Mouse (Mus musculus) heart, embryonic 15.5 days (tissue): ENCODE measurements at regions not wholly inside any gene's neighbourhood (a gene's known extent, or its start where the extent isn't known, plus 50 kb on each side); places are given as distances from the start of the nearest gene placed in this dataset.

Experiments used
- ATAC-seq: fragments of 200-750 bp; cut with Nextera tagmentation; replicated peaks from 2 replicates; pipeline ENCODE4 v1.8.0; 2017; ENCODE audit warnings: low read depth, moderate TSS enrichment; ENCODE audit not compliant: insufficient number of reproducible peaks, insufficient read depth, low FRiP score
- H3K27ac ChIP-seq: fragments of 300-500 bp; sonication (generic); 2 replicates; pipeline ENCODE4 v1.5.1; 2015; ENCODE audit warnings: mild to moderate bottlenecking, inconsistent platforms
- H3K27me3 ChIP-seq: fragments of 300-500 bp; sonication (generic); 2 replicates; pipeline ENCODE4 v1.6.1; 2015; ENCODE audit warnings: inconsistent platforms
- H3K36me3 ChIP-seq: fragments of 300-500 bp; sonication (generic); 2 replicates; pipeline ENCODE4 v1.6.1; 2015; ENCODE audit warnings: mild to moderate bottlenecking, inconsistent platforms
- H3K4me1 ChIP-seq: fragments of 300-500 bp; sonication (generic); replicated peaks from 2 replicates; pipeline ENCODE4 v1.6.1; 2015; ENCODE audit warnings: inconsistent platforms
- H3K4me2 ChIP-seq: fragments of 300-500 bp; sonication (generic); 2 replicates; pipeline ENCODE4 v1.6.1; 2015; ENCODE audit warnings: inconsistent platforms, mild to moderate bottlenecking, moderate library complexity
- H3K4me3 ChIP-seq: fragments of 300-500 bp; sonication (generic); 2 replicates; pipeline ENCODE4 v1.5.1; 2015; ENCODE audit warnings: mild to moderate bottlenecking, inconsistent platforms
- H3K9ac ChIP-seq: fragments of 300-500 bp; sonication (generic); 2 replicates; pipeline ENCODE4 v1.6.1; 2015; ENCODE audit warnings: mild to moderate bottlenecking, inconsistent platforms
- H3K9me3 ChIP-seq: fragments of 300-500 bp; sonication (generic); replicated peaks from 2 replicates; pipeline ENCODE4 v1.6.1; 2016; ENCODE audit warnings: inconsistent platforms
- WGBS: fragments of 180-500 bp; shearing (Covaris S2); methylation state at CpG from one replicate; pipeline ENCODE4 v1.1.7; 2015; ENCODE audit warnings: mixed read lengths; 5-methylcytosine and 5-hydroxymethylcytosine counted together

DNA sequence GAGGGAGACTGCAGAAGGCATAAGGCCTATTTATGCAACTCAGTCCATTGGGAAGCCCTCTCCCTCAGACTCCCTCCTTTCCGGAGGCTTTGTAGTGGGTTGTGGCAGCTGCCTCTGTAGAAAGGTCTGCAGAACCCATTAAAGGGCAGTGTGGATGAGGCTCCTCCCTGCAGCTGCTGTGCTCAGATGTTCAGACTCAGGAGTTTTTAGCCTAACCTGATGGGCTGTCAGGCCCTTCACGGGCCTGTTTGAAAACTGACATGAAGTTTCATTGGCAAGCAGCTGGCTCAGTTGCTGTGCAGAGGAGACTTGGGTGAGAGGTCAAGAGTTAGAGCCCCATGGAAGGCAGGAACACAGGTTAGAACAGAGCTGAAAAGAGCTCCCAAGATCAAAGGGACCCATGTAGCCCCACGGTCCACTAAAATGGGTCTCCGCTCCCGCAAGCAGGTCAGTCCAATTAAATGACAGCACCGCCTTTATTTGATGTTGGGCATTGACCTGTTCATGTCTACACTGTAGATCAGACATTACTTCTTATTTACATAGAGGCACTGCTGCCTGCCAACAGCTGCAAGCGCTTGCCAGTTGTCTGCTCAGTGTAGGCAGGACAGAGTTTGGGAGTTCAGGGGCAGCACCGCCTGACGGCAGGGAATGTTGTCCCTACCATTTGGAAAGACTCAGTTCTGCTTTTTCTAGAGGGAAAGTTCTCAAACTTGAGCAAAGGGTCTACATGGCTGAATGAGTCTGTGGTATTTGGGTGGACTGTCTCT is 53.8 kb upstream of the Usp46 start:
- no peak overlapping the region for H3K4me3 ChIP-seq
- no peaks in the 10 kb centered on the region for H3K27me3 ChIP-seq
- WGBS, result 70% methylated on average over 9 of the region's 9 CpGs
- no peak for ATAC-seq
- no peak overlapping the region for H3K9ac ChIP-seq
- H3K36me3 ChIP-seq, result no peaks in the 10 kb centered on the region
- no peak overlapping the region for H3K4me2 ChIP-seq
- 0 out of 2 replicates have a peak overlapping the region, but pooled peaks have one; percentile 3 for H3K27ac ChIP-seq
- peaks cover 8% of the 10 kb centered on the region; the same call in 1 of the 2 replicates for H3K4me1 ChIP-seq
- H3K9me3 ChIP-seq, result no peaks in the 10 kb centered on the region

DNA sequence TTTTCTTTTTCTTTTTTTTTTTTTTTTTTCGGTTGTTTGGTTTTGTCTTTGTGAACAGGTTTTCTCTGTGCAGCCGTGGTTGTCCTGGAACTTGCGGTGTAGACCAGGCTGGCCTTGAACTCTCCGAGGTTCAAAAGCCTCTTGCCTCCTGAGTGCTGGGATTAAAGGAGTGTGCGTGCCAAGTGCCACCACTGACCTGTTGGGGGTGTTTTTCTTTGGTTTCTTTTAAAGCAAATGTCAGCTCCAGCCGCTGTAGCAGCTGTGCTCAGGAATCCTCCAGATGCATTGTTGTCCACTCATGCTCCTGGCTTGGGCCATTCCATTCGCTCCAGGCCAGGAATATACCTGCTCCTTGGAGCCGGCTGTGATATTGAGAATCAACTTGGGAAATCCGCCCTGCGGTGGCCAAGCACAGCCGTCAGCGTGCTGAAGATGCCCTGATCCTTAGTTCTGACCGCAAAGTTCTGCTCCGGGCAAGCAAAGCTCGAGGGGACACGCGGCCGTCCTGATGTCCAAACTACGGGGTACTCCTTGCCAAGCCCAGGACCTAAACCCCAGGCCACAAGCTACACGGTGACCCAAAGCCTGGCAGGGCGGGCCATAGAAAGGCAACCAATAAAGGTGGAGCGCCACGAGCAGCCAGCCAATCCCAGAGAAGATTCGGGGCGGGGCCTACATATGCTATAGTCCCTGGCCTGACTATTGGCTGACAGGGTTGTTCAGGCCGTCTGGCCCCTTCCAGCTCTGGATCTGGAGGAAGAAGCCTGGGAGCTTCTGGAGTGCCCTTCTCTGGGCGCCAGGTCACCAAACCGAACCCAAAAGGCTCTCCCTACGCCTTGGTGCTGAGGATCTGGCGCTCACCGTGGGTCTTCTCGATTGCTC is 58.0 kb upstream of the Usp46 start:
- Histone ChIP-seq H3K27ac (peak overlapping the region; percentile 60), H3K4me2 (peak overlapping the region; percentile 57), H3K9ac (peak overlapping the region; percentile 37; the same call in 1 of the 2 replicates), H3K4me1 (peaks cover 8% of the 10 kb centered on the region; the same call in 1 of the 2 replicates), H3K9me3 (no peaks in the 10 kb centered on the region), H3K36me3 (no peaks in the 10 kb centered on the region), H3K4me3 (peak overlapping the region; percentile 48), H3K27me3 (no peaks in the 10 kb centered on the region)
- ATAC-seq, result peak; percentile 92
- 50% methylated on average over 32 of the region's 32 CpGs for WGBS

DNA sequence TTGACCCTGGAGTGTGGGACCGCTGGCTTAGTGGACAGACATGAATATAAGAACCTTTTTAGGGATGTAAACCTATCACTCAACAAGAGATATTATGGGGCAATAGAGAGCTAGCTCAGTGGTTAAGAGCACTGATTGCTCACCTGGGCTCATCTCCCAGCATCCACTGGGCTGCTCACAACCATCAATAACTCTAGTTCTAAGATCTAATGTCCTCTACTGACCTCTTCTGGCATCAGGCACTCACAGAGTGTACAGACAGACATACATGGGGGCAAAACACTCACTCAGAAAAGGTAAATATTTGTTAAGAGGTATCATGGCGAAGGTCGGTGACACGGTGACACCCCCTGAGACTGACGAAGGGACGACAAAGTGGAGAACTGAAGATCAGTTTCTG is 59.3 kb upstream of the Usp46 start:
- Histone ChIP-seq H3K27me3 (no peaks in the 10 kb centered on the region), H3K36me3 (no peaks in the 10 kb centered on the region), H3K9ac (no peak overlapping the region), H3K4me3 (no peak overlapping the region), H3K4me2 (no peak overlapping the region), H3K27ac (no peak overlapping the region), H3K4me1 (0 out of 2 replicates have a peak, but pooled peaks cover 2% of the 10 kb centered on the region), H3K9me3 (no peaks in the 10 kb centered on the region)
- 91% methylated on average over 6 of the region's 6 CpGs for WGBS
- no peak for ATAC-seq

DNA sequence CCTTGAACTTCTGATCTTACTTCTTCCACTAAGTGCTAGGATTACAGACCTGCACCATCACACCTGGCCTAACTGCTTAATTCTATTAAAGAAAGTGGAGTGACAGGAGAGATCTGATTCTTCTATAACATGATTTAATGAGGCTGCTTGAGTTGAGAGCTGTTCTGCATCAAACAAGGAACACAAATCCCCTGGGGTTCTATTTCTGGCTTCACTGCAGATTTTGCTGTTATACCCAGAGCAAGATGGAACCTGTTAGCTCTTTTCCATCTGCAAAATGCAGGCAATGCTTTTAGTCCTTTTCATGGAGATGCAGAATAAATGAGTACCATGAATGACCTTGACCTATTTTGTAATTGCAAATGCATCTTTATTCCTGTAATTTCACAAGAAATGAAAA is 61.4 kb upstream of the Usp46 start:
- no peak overlapping the region for H3K9ac ChIP-seq
- no peak overlapping the region for H3K4me2 ChIP-seq
- no peak overlapping the region for H3K4me3 ChIP-seq
- no peak for ATAC-seq
- H3K4me1 ChIP-seq, result 0 out of 2 replicates have a peak, but pooled peaks cover 2% of the 10 kb centered on the region
- H3K9me3 ChIP-seq, result no peaks in the 10 kb centered on the region
- H3K27me3 ChIP-seq, result no peaks in the 10 kb centered on the region
- H3K36me3 ChIP-seq, result no peaks in the 10 kb centered on the region
- no peak overlapping the region for H3K27ac ChIP-seq

DNA sequence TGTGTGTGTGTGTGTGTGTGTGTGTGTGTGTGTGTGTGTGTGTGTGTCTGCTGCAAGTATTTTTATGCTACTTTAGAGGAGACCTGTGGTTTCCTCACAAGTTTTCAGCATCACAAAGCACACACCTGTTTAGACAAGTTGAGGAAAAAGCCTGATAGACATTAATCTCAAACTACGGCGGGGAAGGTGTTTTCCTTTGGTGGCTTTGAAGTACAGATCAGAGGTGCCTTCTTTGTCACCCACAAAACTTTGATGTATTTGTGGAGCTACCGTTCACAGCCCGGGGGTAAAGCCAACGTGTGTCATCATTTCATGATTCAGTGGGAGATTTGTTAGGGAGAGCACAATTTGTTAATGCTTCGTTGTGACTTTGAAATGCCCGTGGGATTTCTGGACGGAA is 62.4 kb upstream of the Rasl11b start:
- Histone ChIP-seq H3K4me1 (peaks cover 13% of the 10 kb centered on the region), H3K9me3 (no peaks in the 10 kb centered on the region), H3K9ac (no peak overlapping the region), H3K27ac (no peak overlapping the region), H3K4me2 (no peak overlapping the region), H3K36me3 (no peaks in the 10 kb centered on the region), H3K4me3 (no peak overlapping the region), H3K27me3 (no peaks in the 10 kb centered on the region)
- no peak for ATAC-seq
- 59% methylated on average over 8 of the region's 8 CpGs for WGBS

DNA sequence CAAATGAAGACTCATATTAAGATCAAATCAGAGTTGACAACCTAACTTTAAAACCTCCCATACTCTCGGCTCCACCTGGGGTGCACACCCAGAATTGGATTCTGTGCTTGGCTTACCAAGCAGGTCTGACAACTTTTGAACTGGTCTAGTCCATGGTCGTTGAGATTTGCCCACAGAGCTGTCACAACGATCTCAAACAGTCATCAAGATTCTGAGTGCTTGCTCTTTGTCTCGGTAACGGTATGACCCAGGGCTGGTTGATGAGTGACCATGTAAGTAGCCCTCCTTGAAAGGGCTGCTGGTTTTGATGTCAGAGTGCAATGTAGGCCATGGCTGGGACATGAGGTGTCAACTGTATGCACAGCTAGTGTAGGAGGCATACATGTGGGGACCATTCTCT is 58.7 kb upstream of the Rasl11b start:
- Histone ChIP-seq H3K27ac (no peak overlapping the region), H3K36me3 (no peaks in the 10 kb centered on the region), H3K27me3 (no peaks in the 10 kb centered on the region), H3K4me2 (no peak overlapping the region), H3K9ac (no peak overlapping the region), H3K4me3 (no peak overlapping the region), H3K9me3 (no peaks in the 10 kb centered on the region), H3K4me1 (peaks cover 18% of the 10 kb centered on the region)
- no peak for ATAC-seq
- WGBS, result 51% methylated on average over 5 of the region's 5 CpGs

DNA sequence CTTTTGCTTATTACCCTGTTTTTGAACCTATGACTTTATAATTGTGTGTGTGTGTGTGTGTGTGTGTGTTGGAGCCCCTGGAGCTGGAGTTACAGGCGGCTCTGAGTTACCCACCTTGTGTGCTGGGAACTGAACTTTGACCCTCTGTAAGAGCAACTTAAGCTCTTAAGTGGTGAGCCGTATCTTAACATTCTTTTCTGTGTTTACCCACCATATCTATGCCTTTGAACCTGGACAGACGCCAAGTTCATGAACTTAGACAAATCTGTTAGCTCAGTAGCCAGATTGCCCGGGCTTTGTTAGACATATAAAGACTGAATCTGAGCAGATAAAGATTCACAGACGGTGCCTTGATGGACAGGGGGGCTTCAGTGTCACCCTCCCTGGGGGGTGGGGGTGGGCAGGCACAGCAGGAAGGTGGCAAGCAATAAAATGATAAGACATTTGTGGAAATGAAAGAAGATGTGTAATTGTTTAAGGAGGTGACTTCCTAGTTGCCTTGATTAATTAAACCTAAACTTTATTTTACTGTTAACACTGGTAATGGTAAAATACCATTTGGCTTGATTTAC is 58.1 kb upstream of the Rasl11b start:
- Histone ChIP-seq H3K27ac (no peak overlapping the region), H3K4me3 (no peak overlapping the region), H3K4me2 (no peak overlapping the region), H3K36me3 (no peaks in the 10 kb centered on the region), H3K27me3 (no peaks in the 10 kb centered on the region), H3K9ac (no peak overlapping the region), H3K4me1 (peaks cover 18% of the 10 kb centered on the region), H3K9me3 (no peaks in the 10 kb centered on the region)
- ATAC-seq, result no peak; the same call in 1 of the 2 replicates
- whole genome bisulfite sequencing, result 12% methylated on average over 5 of the region's 5 CpGs

DNA sequence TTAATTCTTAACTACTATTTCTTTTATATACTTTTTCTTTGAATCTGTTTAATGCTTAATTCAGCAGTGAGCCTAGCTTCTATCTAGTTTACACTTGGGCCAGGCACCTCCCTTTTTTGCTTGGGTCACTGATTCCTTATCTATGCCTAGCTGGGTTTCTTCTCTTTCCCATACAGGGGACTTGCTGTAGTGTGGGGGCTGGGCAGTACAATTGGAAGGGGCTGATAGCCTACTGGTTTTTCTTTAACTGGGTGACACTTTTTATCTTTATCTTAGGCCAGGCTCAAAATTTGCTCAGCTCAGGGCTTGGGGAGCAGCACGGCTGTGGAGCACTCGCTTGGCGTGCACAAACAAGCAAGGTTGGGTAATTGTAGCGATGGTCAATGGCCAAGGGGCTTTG is 51.1 kb upstream of the Rasl11b start:
- no peak for ATAC-seq
- Histone ChIP-seq H3K36me3 (no peaks in the 10 kb centered on the region), H3K9ac (no peak overlapping the region), H3K27me3 (no peaks in the 10 kb centered on the region), H3K4me2 (no peak overlapping the region), H3K4me1 (peaks cover 38% of the 10 kb centered on the region), H3K4me3 (no peak overlapping the region), H3K9me3 (no peaks in the 10 kb centered on the region), H3K27ac (peak overlapping the region; percentile 68)
- WGBS, result 74% methylated on average over 4 of the region's 4 CpGs

DNA sequence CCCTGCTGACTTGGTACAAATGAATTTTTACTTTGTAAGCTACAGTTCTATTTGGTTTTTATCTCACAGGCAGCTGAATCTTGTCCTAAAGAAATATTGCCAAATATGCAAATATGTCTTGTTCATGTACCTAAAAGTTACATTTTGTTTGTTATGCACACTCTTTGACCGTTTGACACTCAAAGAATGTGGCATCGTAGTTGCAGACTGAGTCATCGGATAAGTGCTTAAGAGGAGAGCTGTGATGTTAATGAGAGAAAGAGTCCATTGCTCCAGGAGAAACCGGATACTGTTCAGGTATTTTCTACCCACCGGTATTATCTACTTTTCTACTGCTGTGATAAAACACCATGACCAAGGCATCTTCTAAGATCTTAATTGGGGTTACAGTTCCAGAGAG is 50.3 kb upstream of the Rasl11b start:
- Histone ChIP-seq H3K27me3 (no peaks in the 10 kb centered on the region), H3K27ac (peak overlapping the region; percentile 68), H3K4me3 (no peak overlapping the region), H3K9ac (no peak overlapping the region), H3K4me1 (peaks cover 40% of the 10 kb centered on the region), H3K9me3 (no peaks in the 10 kb centered on the region), H3K36me3 (no peaks in the 10 kb centered on the region), H3K4me2 (no peak overlapping the region)
- WGBS, result 38% methylated on average over 5 of the region's 5 CpGs
- ATAC-seq, result no peak
